Mouse (Mus musculus): ENCODE data around the gene Dcbld1.
"Not testable (repeated sequence)": the region's sequence is repeated elsewhere in the genome, so short reads cannot be mapped to it uniquely, and the experiment has no call there.

- not testable (repeated sequence) for TF ChIP-seq CTCF, EP300 (IDR thresholded peaks at IDR 0.05; ENCODE audit: low read depth)
Observed at GRCm38 (mm10) chr10:52277564-52277963, 44.1 kb downstream of the Dcbld1 start.
